Mouse (Mus musculus) neural tube, embryonic 11.5 days (tissue): ENCODE measurements at regions not wholly inside any gene's neighbourhood (a gene's known extent, or its start where the extent isn't known, plus 50 kb on each side); places are given as distances from the start of the nearest gene placed in this dataset.

Experiments used
- ATAC-seq: fragments of 200-750 bp; cut with Nextera tagmentation; 2 replicates; pipeline ENCODE4 v1.8.0; 2017; ENCODE audit warnings: moderate number of reproducible peaks, mild to moderate bottlenecking, moderate TSS enrichment, moderate library complexity; ENCODE audit not compliant: insufficient read depth, low FRiP score, low TSS enrichment
- DNase-seq: peaks from one replicate; pipeline ENCODE4 v3.0.0-alpha.2; 2015; ENCODE audit warnings: low spot score
- H3K27ac ChIP-seq: fragments of 300-500 bp; sonication (generic); 2 replicates; pipeline ENCODE4 v1.5.1; 2014; ENCODE audit warnings: low read depth, mild to moderate bottlenecking, low read length
- H3K27me3 ChIP-seq: fragments of 300-500 bp; sonication (generic); 2 replicates; pipeline ENCODE4 v1.6.1; 2014; ENCODE audit warnings: mild to moderate bottlenecking, low read length, mixed read lengths; ENCODE audit not compliant: control insufficient read depth, insufficient read depth
- H3K36me3 ChIP-seq: fragments of 300-500 bp; sonication (generic); 2 replicates; pipeline ENCODE4 v1.6.1; 2014; ENCODE audit warnings: mild to moderate bottlenecking, low read length, moderate library complexity, mixed read lengths; ENCODE audit not compliant: control insufficient read depth, insufficient read depth
- H3K4me1 ChIP-seq: fragments of 300-500 bp; sonication (generic); 2 replicates; pipeline ENCODE4 v1.6.1; 2014; ENCODE audit warnings: low read length, mixed read lengths; ENCODE audit not compliant: control insufficient read depth, insufficient read depth
- H3K4me2 ChIP-seq: fragments of 300-500 bp; sonication (generic); 2 replicates; pipeline ENCODE4 v1.6.1; 2014; ENCODE audit warnings: low read depth, mild to moderate bottlenecking, moderate library complexity
- H3K4me3 ChIP-seq: fragments of 300-500 bp; sonication (generic); 2 replicates; pipeline ENCODE4 v1.5.1; 2014; ENCODE audit warnings: low read depth, low read length
- H3K9ac ChIP-seq: fragments of 300-500 bp; sonication (generic); 2 replicates; pipeline ENCODE4 v1.6.1; 2014; ENCODE audit warnings: mild to moderate bottlenecking, low read length
- H3K9me3 ChIP-seq: fragments of 300-500 bp; sonication (generic); 2 replicates; pipeline ENCODE4 v1.6.1; 2016; ENCODE audit warnings: low read length; ENCODE audit not compliant: control insufficient read depth
- WGBS: fragments of 180-500 bp; shearing (Covaris S2); extraction: QIAGEN DNeasy Blood & Tissue Kit; methylation state at CpG from one replicate; pipeline ENCODE4 v1.1.7; 2014; 5-methylcytosine and 5-hydroxymethylcytosine counted together

DNA sequence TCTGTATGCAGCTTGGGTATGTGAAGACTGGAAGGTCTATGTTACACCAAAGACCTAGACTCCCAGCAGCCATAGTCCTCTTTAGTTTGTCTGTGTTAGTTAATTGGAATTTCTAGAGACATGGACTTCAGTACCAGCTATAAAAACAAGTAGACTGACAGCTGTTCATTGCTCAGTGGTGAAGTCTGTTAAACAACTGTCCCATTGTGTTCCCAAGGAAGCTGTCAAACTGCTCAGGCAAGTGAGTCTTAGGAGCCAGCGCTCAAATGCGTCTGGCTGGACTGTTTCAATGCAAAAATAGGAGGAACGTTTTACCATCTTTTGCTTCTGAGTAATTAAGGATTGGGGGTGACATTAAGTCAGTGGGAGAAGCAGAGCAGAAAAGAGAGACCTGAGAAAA lies 92.9 kb upstream of the Fam83b start:
- H3K9me3 ChIP-seq = no peaks in the 10 kb centered on the region
- no peak overlapping the region for H3K9ac ChIP-seq
- no peak for DNase-seq
- H3K4me1 ChIP-seq = no peaks in the 10 kb centered on the region
- no peak overlapping the region for H3K4me2 ChIP-seq
- no peak for ATAC-seq
- no peaks in the 10 kb centered on the region for H3K27me3 ChIP-seq
- H3K27ac ChIP-seq = no peak overlapping the region
- H3K36me3 ChIP-seq = no peaks in the 10 kb centered on the region
- WGBS = 46% methylated on average over 3 of the region's 3 CpGs
- no peak overlapping the region for H3K4me3 ChIP-seq

DNA sequence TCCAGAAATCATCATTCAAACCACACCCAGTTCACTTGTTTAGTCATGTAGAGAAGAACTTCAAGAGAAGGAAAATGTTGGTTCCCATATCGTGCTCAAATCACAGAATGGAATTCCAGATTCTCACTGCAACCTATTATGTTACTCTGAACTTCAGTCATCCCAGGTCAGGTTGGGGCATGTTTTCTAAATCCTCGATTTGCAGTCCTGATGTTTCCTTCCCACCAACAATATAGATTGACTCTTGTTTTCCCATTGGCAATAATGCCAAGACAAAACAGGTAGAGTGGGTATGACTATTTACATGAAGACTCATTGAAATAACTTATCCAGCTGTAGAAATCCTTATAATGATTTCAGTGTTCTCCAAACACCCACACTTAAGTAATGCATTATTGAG lies 86.4 kb upstream of the Fam83b start:
- Histone ChIP-seq H3K27ac (no peak overlapping the region), H3K9ac (no peak overlapping the region), H3K4me2 (no peak overlapping the region), H3K4me3 (no peak overlapping the region), H3K9me3 (no peaks in the 10 kb centered on the region), H3K36me3 (no peaks in the 10 kb centered on the region), H3K27me3 (no peaks in the 10 kb centered on the region), H3K4me1 (no peaks in the 10 kb centered on the region)
- ATAC-seq (no peak), DNase-seq (no peak)
- 81% methylated on average over 2 of the region's 2 CpGs for WGBS

DNA sequence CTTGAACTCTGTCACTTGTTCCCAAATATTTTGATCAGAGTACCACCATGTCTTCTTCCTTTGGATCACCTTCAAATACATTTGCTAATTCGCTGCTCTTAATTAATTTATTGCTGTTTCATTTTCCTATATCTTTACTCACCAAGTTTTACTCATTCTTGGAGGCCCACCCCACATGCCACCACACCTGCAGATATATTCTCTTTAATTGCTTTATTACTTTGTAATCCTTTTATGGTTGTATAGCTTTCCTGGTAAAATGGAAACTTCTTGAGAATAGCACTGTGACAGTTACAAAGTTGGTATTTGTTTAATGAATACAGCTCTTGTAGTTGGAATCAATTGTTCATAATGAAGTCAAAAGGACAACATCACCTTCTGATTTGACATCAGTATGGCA lies 82.6 kb upstream of the Fam83b start:
- Histone ChIP-seq H3K9me3 (no peaks in the 10 kb centered on the region), H3K4me1 (no peaks in the 10 kb centered on the region), H3K27me3 (no peaks in the 10 kb centered on the region), H3K4me3 (no peak overlapping the region), H3K27ac (no peak overlapping the region), H3K4me2 (no peak overlapping the region), H3K36me3 (no peaks in the 10 kb centered on the region), H3K9ac (no peak overlapping the region)
- 86% methylated on average over 1 of the region's 1 CpGs for WGBS
- no peak for DNase-seq
- ATAC-seq = no peak

DNA sequence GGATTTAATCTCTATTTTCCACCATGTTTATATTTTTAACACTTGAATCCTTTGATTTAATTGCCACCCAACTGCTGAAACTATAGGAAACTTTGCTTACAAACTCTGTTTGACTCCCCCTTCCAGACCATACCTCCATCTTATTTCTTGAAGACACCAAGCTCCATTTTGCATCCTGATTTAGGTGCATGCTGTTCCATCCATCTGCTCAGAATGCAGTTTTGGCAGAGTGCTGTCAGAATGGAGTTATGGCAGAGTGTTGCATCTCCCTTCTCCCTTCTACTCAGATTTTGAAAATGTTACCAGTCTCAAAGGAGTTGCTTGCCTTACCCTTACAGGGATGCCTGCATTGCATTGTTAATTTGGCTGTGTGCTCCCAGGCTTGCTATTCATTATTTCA lies 79.5 kb upstream of the Fam83b start:
- no peak overlapping the region for H3K27ac ChIP-seq
- no peaks in the 10 kb centered on the region for H3K27me3 ChIP-seq
- DNase-seq (no peak), ATAC-seq (no peak)
- H3K9ac ChIP-seq = no peak overlapping the region
- no peak overlapping the region for H3K4me2 ChIP-seq
- no peaks in the 10 kb centered on the region for H3K9me3 ChIP-seq
- H3K36me3 ChIP-seq = no peaks in the 10 kb centered on the region
- no peak overlapping the region for H3K4me3 ChIP-seq
- no peaks in the 10 kb centered on the region for H3K4me1 ChIP-seq
